Mouse (Mus musculus) ES-E14 (cell line): ENCODE results near the gene Psmd8. TPM values are rescaled to one million over a fixed set of nuclear protein-coding genes. Genes with fewer than 3 reads are reported as not detected.

ENCODE experiments used
- DNase-seq: peaks from one replicate; pipeline ENCODE4 v3.0.0-alpha.2; 2013; ENCODE audit warnings: low read depth, low spot score
- H3K27ac ChIP-seq: 2 replicates; pipeline ENCODE4 v1.5.1; 2012; ENCODE audit warnings: low read depth, mild to moderate bottlenecking, low read length, moderate library complexity, mixed read lengths; ENCODE audit not compliant: poor library complexity, insufficient read depth, severe bottlenecking
- H3K36me3 ChIP-seq: 2 replicates; pipeline ENCODE4 v1.6.1; 2012; ENCODE audit warnings: mild to moderate bottlenecking, low read length, moderate library complexity, mixed read lengths; ENCODE audit not compliant: control insufficient read depth, poor library complexity, insufficient read depth, severe bottlenecking
- H3K4me1 ChIP-seq, 2 experiments: fragments of 150-350 bp in 1 of 2; sonication (generic) in 1 of 2; 2 replicates each; pipeline ENCODE4 v1.6.1; 2012; ENCODE audit warnings: low read length in 2 of 2, mild to moderate bottlenecking in 1 of 2, mixed read lengths in 1 of 2; ENCODE audit not compliant: control insufficient read depth in 2 of 2, insufficient read depth in 2 of 2, poor library complexity in 1 of 2
- H3K4me3 ChIP-seq, 2 experiments: fragments of 150-350 bp in 1 of 2; sonication (generic) in 1 of 2; 2 replicates each; pipeline ENCODE4 v1.5.1; 2012; ENCODE audit warnings: low read length in 2 of 2, low read depth in 1 of 2, mild to moderate bottlenecking in 1 of 2, mixed read lengths in 1 of 2; ENCODE audit not compliant: insufficient read depth in 1 of 2, poor library complexity in 1 of 2, severe bottlenecking in 1 of 2
- H3K9ac ChIP-seq: 2 replicates; pipeline ENCODE4 v1.6.1; 2012; ENCODE audit warnings: low read depth, mild to moderate bottlenecking, low read length, mixed read lengths; ENCODE audit not compliant: poor library complexity, insufficient read depth, severe bottlenecking
- H3K9me3 ChIP-seq: fragments of 150-350 bp; sonication (generic); 2 replicates; pipeline ENCODE4 v1.6.1; 2012; ENCODE audit warnings: low read depth, mild to moderate bottlenecking, low read length; ENCODE audit not compliant: control insufficient read depth, insufficient read depth
- CHD2 ChIP-seq: IDR thresholded peaks from 2 replicates; pipeline ENCODE4 v1.6.1; 2014; ENCODE audit warnings: mild to moderate bottlenecking, low read depth, low read length, inconsistent platforms
- HCFC1 ChIP-seq: IDR thresholded peaks from 2 replicates; pipeline ENCODE4 v1.6.1; 2012; ENCODE audit warnings: low read length, inconsistent platforms, borderline replicate concordance; ENCODE audit not compliant: insufficient read depth
- MAFK ChIP-seq: IDR thresholded peaks from 2 replicates; pipeline ENCODE4 v1.6.1; 2014; ENCODE audit warnings: mild to moderate bottlenecking, low read depth, low read length, inconsistent platforms; ENCODE audit not compliant: insufficient read depth
- ZC3H11A ChIP-seq: IDR thresholded peaks from 2 replicates; pipeline ENCODE4 v1.6.1; 2012; ENCODE audit warnings: low read depth, mild to moderate bottlenecking, inconsistent platforms, low read length, borderline replicate concordance
- ZNF384 ChIP-seq: IDR thresholded peaks from 2 replicates; pipeline ENCODE4 v1.6.1; 2012; ENCODE audit warnings: low read depth, low read length, inconsistent platforms
- in situ Hi-C, 2 experiments: fragments of 600-800 bp; cut with MboI; formaldehyde crosslinking; loops; one replicate each; pipeline ENCODE4 v1.15.1; 2025; ENCODE audit warnings: low sequenced_read_pairs in 2 of 2, inconsistent platforms in 1 of 2; ENCODE audit not compliant: unreplicated experiment in 2 of 2
- total RNA-seq: library from RNA; depleted of rRNA; stranded (reverse); fragments of 300-350 nt; gene quantifications from 2 replicates; pipeline ENCODE4 v1.2.3, GENCODE M21; 2012; rRNA removed

Psmd8 gene
- 209 and 211 TPM in 2 replicates for total RNA-seq

DNA sequence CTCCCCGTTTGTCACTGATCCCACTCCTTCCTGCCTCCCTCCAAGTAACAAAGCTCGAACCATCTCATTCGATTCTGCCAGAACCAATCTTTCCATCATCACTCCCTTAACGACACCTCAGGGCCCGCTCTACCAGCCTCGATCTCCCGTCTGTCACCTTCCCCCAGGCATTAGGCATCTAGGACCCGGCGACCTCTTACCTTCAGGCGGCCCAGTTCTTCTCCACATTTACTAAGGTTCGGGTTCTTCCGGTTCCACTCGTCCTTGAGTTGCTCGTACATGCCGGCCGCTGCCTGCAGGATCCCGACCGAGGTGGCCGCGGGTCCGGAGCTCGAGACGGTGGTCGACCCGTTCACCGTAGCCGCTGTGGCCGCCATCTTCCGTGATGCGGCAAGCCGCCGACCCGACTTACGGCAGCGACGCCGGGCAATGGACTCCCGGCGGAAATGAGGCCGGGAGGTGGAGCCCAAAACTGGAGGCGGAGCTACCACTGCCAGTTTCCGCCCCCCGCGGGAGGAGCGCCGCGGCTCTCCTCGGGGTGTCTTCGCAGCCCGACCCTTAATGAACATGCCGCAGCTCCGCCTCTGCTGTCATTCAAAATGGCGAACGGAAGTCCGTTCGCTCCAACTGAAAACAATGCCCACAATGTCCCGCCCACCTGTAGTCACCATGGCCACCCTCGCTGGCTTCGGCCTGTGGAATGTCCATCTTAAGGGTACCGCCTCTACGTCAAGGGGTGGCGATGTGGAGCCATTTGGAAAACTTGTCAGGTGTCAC, at the start of gene Psmd8:
Psmd8 (minus strand) TSS at position 625 of the 777 bp plus-strand sequence.
- Histone ChIP-seq H3K9me3 (no peaks in the 10 kb centered on the region), H3K4me1 (peaks cover 3 to 5% of the 10 kb centered on the region in 2 experiments; a peak in 2 of 4 replicates), H3K36me3 (peaks cover 18% of the 10 kb centered on the region), H3K9ac (peak within 1 kb of the TSS; percentile 96), H3K4me3 (peak within 1 kb of the TSS; percentile 96 to 98), H3K27ac (peak within 1 kb of the TSS; percentile 66)
- in situ Hi-C loops, result no loop called here
- DNase-seq, result peak; percentile 97
- TF ChIP-seq CHD2, result no peak
- peak; percentile 55; the same call in 1 of the 2 replicates for TF ChIP-seq HCFC1

DNA sequence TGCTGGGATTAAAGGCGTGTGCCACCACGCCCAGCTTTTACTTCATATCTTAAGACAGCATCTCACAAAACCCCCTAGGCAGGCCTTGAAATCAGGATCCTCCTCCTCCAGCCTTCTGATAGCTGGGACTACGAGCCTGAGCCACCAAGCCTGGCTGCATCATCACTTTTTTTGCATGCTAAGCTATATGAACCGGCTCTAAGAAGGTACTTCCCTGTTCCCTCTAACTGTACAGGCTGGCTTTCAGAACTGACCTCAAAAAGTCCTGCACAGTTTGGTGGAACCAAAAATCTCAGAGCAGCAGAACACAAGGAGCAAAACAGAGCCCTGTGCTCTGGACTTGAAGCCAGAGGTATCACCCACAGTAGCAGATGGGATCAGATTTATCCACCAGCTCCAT, 47.7 kb upstream of the Psmd8 start:
- in situ Hi-C loops, result no loop called here
- Histone ChIP-seq H3K4me1 (peaks cover 1 to 10% of the 10 kb centered on the region in 2 experiments; a peak in 2 of 4 replicates), H3K4me3 (no peak overlapping the region), H3K9ac (no peak overlapping the region), H3K36me3 (no peaks in the 10 kb centered on the region), H3K9me3 (no peaks in the 10 kb centered on the region), H3K27ac (no peak overlapping the region)
- no peak for DNase-seq
- TF ChIP-seq CHD2, result no peak
- no peak for TF ChIP-seq ZC3H11A
- no peak for TF ChIP-seq ZNF384
- no peak for TF ChIP-seq MAFK
- TF ChIP-seq HCFC1, result no peak

DNA sequence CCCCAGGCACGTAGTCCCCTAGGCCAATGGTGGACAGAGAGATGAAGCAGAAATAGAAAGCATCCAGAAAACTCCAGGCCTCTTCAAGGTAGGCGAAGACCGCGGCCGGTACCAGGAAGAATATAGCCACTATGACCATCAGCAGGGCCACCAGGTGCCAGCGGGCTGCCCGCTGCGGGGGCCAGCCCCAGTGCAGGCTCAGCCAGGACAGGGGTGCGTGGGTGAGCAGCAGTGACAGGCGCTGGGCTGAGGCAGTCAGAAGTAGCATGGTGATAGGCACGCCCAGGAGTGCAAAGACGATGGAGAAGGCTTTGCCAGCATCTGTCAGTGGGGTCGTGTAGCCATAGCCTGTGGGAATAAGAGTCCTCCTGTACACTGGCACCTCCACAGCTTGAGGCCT, 45.0 kb upstream of the Psmd8 start:
- Histone ChIP-seq H3K36me3 (no peaks in the 10 kb centered on the region), H3K4me1 (peaks cover 1 to 10% of the 10 kb centered on the region in 2 experiments; a peak in 2 of 4 replicates), H3K4me3 (no peak overlapping the region), H3K9me3 (no peaks in the 10 kb centered on the region), H3K9ac (no peak overlapping the region), H3K27ac (no peak overlapping the region)
- in situ Hi-C loops, result no loop called here
- DNase-seq, result no peak
- TF ChIP-seq MAFK (no peak), CHD2 (no peak), HCFC1 (no peak)

DNA sequence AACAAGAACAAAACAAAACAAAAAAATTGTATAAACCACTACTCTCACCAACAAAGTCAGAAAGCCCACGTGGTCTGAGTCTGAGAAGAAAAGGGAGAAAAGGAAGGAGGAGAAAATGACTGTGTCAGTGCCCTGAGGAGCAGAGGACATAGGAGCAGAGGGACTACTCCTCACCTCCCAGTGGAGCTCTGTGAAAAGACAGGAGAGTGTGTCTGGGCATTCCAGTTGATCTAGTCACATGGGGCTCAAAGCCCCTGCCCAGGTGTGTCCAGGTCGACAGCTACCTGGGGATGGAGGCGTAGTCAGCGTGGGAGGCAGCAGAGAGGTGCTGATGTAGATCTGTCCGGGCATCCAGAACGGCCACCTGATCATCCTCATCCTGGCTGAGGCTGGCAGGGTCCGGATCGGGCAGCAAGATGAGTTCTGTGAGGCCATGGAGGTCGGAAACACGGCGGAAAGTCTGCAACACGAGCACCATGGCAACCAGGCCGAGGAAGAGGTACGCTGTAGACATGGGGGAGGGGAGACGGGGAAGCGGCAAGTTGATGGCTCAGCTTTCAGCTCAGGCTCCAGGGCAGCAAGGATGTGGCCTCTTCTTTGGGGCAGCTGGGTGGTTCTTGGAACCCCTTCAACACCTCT, 44.4 kb upstream of the Psmd8 start:
- Histone ChIP-seq H3K4me1 (peaks cover 1 to 10% of the 10 kb centered on the region in 2 experiments; a peak in 2 of 4 replicates), H3K36me3 (no peaks in the 10 kb centered on the region), H3K9me3 (no peaks in the 10 kb centered on the region), H3K4me3 (peak overlapping the region in 1 of 2 experiments; percentile 20; a peak in 1 of 4 replicates), H3K9ac (peak overlapping the region; percentile 23; the same call in 1 of the 2 replicates), H3K27ac (no peak overlapping the region)
- TF ChIP-seq MAFK, result no peak
- in situ Hi-C loops, result no loop called here
- no peak for DNase-seq

DNA sequence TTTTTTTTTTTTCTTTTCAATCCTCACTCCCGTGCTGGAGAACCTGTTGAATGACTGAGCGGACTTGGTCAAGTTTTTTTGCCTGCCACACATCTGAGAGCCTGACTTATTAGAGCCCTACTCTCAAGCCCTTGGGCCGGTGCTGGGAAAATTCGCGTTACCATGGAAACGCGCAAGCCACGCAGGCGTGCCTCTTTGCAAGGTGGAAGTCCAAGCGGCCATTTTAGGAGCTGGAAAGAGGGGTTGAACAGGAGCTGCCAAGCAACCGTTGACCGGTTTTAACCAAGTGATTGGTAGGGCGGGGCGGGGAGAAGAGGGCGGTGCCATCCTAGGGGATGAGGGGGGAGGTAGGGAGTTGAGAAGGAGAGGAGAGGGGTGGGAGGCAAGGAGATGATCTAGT, 34.3 kb upstream of the Psmd8 start:
- Histone ChIP-seq H3K36me3 (no peaks in the 10 kb centered on the region), H3K4me1 (peaks cover 0 to 1% of the 10 kb centered on the region in 2 experiments; a peak in 1 of 4 replicates), H3K9ac (no peak overlapping the region), H3K27ac (no peak overlapping the region), H3K4me3 (no peak overlapping the region), H3K9me3 (no peaks in the 10 kb centered on the region)
- peak; percentile 62 for DNase-seq
- in situ Hi-C loops, result no loop called here
- TF ChIP-seq ZC3H11A (no peak), HCFC1 (peak; percentile 84), CHD2 (no peak), ZNF384 (no peak), MAFK (no peak)
